Mouse (Mus musculus): ENCODE measurements around the gene Pheta1. TPM values are rescaled to one million over a fixed set of nuclear protein-coding genes. Genes with fewer than 3 reads are reported as not detected.

The Pheta1 gene
- polyA plus RNA-seq, 1 experiment from 2014 or later: 47.8 TPM

DNA sequence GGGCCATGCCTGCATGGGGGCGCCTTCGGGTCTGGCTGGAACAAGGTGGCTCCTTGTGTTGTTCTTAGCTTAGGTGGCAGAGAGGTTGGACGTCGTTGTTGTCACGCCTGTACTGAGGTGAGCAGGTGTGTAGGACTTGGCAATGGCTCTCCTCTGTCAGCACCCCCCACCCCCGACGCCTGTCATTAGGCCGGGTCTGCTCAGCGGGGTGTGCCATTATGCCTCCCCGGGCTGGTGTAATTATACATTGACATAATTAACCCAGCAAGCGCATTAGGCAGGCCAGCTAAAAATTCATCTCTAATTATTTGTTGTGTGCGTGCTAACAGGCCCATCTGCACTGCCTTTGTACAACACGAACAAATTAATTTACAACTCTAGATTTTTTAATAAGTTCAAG lies 40.6 kb downstream of the Pheta1 start:
- H3K4me1 ChIP-seq: peaks cover 24% of the 10 kb centered on the region
- H3K9me3 ChIP-seq: peaks cover 22% of the 10 kb centered on the region; the same call in 1 of the 2 replicates
- H3K4me3 ChIP-seq: no peak overlapping the region
- peaks cover 77% of the 10 kb centered on the region for H3K27me3 ChIP-seq (ENCODE audit: poor library complexity, severe bottlenecking)
- peak; percentile 40 for DNase-seq (ENCODE audit: extremely low spot score, low spot score)
- WGBS: 45% methylated on average over 13 of the region's 13 CpGs
- H3K27ac ChIP-seq: no peak overlapping the region
- peaks cover 17% of the 10 kb centered on the region for H3K36me3 ChIP-seq (replicated peaks)

DNA sequence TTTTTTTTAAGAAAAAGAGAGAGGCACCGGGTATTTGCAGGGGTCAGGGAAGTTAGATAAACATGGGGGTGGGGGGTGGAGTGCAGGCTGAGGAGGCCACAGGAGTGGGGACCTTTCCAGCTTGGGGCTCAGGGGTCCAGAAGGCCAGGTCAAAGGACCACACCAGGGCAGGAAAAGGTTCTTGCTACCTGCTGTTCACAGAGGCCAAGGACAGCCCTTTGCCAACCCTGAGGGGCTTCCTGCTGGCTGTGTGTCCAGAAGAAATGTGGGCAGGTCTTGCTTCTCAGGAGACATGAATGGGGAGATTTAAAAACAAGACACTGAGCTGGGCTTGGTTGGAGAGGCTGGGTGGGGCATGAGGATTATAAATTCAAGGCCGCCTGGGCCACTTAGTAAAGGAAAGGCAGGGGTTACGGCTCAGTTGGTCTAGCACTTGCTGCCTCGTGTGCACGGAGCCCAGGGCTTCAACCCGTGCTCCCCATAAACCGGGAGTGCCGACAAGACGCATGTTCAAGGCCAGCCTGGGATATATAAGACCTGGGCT lies 41.1 kb downstream of the Pheta1 start:
- peaks cover 28% of the 10 kb centered on the region for H3K4me1 ChIP-seq
- peaks cover 17% of the 10 kb centered on the region for H3K36me3 ChIP-seq (replicated peaks)
- H3K4me3 ChIP-seq: no peak overlapping the region; the same call in 1 of the 2 replicates
- peaks cover 76% of the 10 kb centered on the region for H3K27me3 ChIP-seq (ENCODE audit: poor library complexity, severe bottlenecking)
- peak; percentile 43 for DNase-seq (ENCODE audit: extremely low spot score, low spot score)
- peaks cover 22% of the 10 kb centered on the region; the same call in 1 of the 2 replicates for H3K9me3 ChIP-seq
- peak overlapping the region; percentile 69; the same call in 1 of the 2 replicates for H3K27ac ChIP-seq
- 37% methylated on average over 9 of the region's 9 CpGs for WGBS

DNA sequence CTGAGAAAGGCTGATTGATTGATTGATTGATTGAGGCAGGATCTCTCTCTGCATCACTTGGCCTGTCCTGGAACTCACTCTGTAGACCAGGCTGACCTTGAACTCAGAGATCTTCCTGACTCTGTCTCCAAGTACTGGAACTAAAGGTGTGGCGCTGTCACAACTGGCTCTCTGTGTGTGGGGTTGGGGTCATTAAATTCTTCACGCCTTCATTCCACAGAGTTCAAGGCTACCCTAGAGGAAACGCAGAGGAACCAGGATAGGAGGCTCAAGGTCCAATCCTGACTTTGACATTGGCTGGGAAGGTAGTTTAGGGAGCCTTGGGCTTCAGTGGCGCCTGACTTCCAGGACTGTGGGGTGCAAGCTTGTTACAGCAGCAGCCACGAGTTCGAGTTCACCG lies 42.1 kb downstream of the Pheta1 start:
- Histone ChIP-seq H3K27me3 (ENCODE audit: poor library complexity, severe bottlenecking) (peaks cover 71% of the 10 kb centered on the region), H3K4me3 (no peak overlapping the region), H3K36me3 (replicated peaks) (peaks cover 12% of the 10 kb centered on the region), H3K9me3 (peaks cover 18% of the 10 kb centered on the region; the same call in 1 of the 2 replicates), H3K27ac (no peak overlapping the region), H3K4me1 (peaks cover 38% of the 10 kb centered on the region)
- 92% methylated on average over 7 of the region's 7 CpGs for WGBS
- DNase-seq (ENCODE audit: extremely low spot score, low spot score): no peak

DNA sequence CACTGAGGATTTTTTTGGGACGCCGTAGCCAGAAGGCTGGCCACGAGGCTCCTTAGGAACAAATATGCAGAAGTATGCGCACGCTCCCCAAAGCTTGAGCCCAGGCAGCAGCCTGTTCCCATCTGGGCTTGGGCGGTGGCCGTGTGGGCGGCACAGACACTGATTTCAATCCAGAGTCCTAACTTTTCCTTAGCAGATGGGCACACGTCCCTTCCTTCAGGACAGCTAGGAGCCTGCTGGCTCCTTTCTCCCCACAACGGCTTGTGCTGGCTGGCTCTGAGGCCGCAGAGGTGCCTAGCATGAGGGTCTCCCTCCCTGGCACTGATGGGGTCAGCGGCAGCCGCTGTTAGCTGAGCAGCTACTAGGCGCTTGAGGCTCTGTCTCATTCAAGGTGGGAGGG lies 43.5 kb downstream of the Pheta1 start:
- peaks cover 8% of the 10 kb centered on the region; the same call in 1 of the 2 replicates for H3K9me3 ChIP-seq
- H3K4me1 ChIP-seq: peaks cover 39% of the 10 kb centered on the region
- no peak for DNase-seq (ENCODE audit: extremely low spot score, low spot score)
- H3K36me3 ChIP-seq (replicated peaks): no peaks in the 10 kb centered on the region
- no peak overlapping the region for H3K4me3 ChIP-seq
- no peak overlapping the region for H3K27ac ChIP-seq
- 89% methylated on average over 14 of the region's 14 CpGs for WGBS
- peaks cover 58% of the 10 kb centered on the region for H3K27me3 ChIP-seq (ENCODE audit: poor library complexity, severe bottlenecking)

DNA sequence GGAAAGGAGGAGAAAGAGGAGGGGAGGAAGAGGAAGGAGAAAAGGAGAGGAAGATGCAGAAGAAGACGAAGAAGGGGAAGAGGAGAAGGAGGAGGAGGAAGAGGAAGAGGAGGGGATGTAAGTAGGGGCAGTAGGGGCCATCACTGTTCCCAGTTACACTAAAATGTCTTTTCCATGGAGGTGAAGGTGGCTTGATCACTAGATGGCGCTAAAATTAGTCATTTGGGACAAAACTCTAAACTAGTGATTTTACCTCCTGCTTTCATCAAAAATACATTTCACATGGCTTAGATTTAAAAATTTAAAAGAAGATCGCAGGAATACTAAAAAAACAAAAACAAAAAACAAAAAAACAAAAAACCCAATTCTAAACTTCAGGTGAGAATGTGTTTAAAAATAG lies 44.8 kb downstream of the Pheta1 start:
- no peak for DNase-seq (ENCODE audit: extremely low spot score, low spot score)
- Histone ChIP-seq H3K9me3 (no peaks in the 10 kb centered on the region), H3K4me1 (peaks cover 39% of the 10 kb centered on the region), H3K27me3 (ENCODE audit: poor library complexity, severe bottlenecking) (peaks cover 45% of the 10 kb centered on the region), H3K36me3 (replicated peaks) (no peaks in the 10 kb centered on the region), H3K27ac (no peak overlapping the region), H3K4me3 (no peak overlapping the region)
- 39% methylated on average over 3 of the region's 3 CpGs for WGBS

DNA sequence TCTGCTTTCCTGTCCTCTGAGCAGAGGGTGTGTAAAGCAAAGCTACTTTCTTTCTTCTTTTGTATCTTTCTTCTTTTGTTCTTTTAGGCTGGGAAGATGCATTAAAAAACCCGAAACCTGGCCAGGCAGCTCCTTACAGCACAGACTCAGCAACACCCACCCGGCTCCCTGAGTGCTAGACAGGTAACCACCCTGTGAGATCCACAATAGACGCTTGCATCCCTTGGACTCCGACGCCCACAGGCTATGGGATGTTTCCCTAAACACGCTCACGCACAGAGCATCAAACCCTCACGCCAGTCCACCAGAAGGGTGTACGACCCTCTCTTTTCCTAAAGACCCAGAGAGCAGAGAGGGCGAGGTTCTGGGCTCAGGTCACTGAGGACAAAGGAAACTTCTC lies 45.9 kb downstream of the Pheta1 start:
- peaks cover 32% of the 10 kb centered on the region for H3K4me1 ChIP-seq

DNA sequence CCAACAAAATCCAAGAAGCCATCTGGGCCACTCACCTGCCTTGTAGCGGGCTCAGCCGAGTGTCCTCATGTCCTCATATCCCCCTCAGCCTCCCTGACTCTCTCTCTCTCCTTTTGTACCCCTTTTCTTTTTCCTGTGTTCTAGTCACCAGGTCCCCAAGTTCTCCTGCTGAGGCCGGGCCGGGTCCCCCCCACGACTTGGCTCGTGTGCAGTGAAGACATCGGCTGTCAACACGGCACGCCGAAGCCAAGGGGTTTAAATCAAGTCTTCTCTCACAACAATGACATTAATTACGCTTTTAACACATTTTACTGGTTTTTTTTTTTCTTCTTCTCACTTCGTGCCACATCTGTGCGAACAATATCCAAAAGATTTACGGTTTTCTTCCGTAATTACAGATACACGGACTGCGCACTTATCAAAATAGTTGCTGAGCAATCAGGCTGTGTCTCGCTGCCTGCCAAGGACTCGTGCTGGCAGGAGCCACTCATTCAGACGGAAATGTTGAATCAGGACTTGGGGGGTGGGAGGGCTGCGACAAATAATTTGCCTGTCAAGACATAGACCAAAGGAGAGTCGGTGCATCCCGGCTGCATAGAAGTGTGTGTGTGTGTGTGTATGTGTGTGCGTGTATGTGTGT lies 46.5 kb downstream of the Pheta1 start:
- Histone ChIP-seq H3K27me3 (ENCODE audit: poor library complexity, severe bottlenecking) (peaks cover 39% of the 10 kb centered on the region), H3K9me3 (no peaks in the 10 kb centered on the region), H3K36me3 (replicated peaks) (no peaks in the 10 kb centered on the region), H3K4me1 (peaks cover 26% of the 10 kb centered on the region), H3K4me3 (no peak overlapping the region), H3K27ac (peak overlapping the region; percentile 56)
- WGBS: 79% methylated on average over 24 of the region's 24 CpGs
- DNase-seq (ENCODE audit: extremely low spot score, low spot score): no peak

More for the DNA sequence above, 45.9 kb downstream of the Pheta1 start:
- no peak for DNase-seq (ENCODE audit: extremely low spot score, low spot score)
- Histone ChIP-seq H3K27ac (peak overlapping the region; percentile 56), H3K27me3 (ENCODE audit: poor library complexity, severe bottlenecking) (peaks cover 39% of the 10 kb centered on the region), H3K4me3 (no peak overlapping the region), H3K9me3 (no peaks in the 10 kb centered on the region), H3K36me3 (replicated peaks) (no peaks in the 10 kb centered on the region)
- WGBS: 57% methylated on average over 10 of the region's 10 CpGs

DNA sequence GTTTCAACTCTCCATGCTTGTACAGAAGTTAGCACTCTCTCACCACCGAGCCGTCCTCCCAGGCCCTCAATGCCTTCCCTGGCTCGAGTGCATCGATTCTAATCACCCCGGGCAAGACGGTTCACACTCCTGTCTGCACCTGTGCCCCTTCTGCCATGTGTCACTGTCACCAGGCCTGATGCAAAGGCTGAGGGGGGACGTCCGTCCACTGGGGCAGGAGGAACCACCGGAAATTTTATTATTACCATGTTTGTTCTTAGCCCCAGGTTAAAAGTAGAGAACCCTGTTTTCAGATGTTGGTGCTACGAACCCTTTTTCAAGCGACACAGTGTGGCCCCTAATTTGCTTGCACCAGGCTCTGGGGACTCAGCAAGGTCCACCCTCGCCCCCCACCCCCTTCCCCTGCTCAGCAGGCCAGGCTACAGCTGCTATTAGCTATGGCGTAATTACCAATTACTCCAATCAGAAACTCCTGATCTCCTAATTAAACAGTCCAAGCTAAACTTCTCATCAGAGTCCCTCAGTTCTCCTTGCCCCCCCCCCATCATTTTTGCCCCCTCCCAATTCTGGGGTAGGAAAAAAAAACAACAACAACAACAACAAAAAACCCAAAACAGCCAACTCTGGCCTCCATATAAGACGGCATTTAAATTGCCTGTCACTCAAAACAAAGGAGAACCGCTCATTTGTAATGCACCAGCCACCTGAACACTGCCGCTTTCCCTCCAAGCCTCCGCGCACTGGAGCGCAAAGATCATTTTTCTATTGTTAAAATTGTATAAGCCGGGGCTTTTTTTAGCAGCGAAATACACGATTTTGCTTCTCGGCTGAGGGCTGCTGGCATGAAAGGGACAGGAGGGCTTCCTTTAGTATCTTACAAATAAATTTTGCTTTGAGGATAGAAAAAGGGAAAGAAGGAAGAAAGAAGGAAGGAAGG lies 54.3 kb downstream of the Pheta1 start:
- peak overlapping the region; percentile 3; the same call in 1 of the 2 replicates for H3K4me3 ChIP-seq
- H3K36me3 ChIP-seq (replicated peaks): no peaks in the 10 kb centered on the region
- 43% methylated on average over 23 of the region's 23 CpGs for WGBS
- no peaks in the 10 kb centered on the region for H3K9me3 ChIP-seq
- no peak for DNase-seq (ENCODE audit: extremely low spot score, low spot score)
- peak overlapping the region; percentile 74 for H3K27ac ChIP-seq
- H3K4me1 ChIP-seq: peaks cover 39% of the 10 kb centered on the region
- H3K27me3 ChIP-seq (ENCODE audit: poor library complexity, severe bottlenecking): no peaks in the 10 kb centered on the region; the same call in 1 of the 2 replicates

Small RNA genes lying within 50 kb of the gene (microRNA-seq; reads per million reads assigned to microRNA genes)
- gene Mir7031: not detected

Other genes starting within 250 kb of the Pheta1 start
- gene Acad12, start 230.0 kb upstream of the Pheta1 start, polyA plus RNA-seq (2016; fragmentation: Nextera tagmentation; extraction: Ambion mirVana): 2.7 and 3.0 TPM in 2 replicates
- 2.0 TPM in 2 replicates for gene Acad10, start 188.5 kb upstream of the Pheta1 start, polyA plus RNA-seq (2016; fragmentation: Nextera tagmentation; extraction: Ambion mirVana)
- gene Brap, start 188.4 kb upstream of the Pheta1 start, polyA plus RNA-seq (2016; fragmentation: Nextera tagmentation; extraction: Ambion mirVana): 33.9 and 39.7 TPM in 2 replicates
- gene Atxn2, start 137.6 kb upstream of the Pheta1 start, polyA plus RNA-seq (2016; fragmentation: Nextera tagmentation; extraction: Ambion mirVana): 41.0 and 41.1 TPM in 2 replicates
- gene Sh2b3, start 11.3 kb upstream of the Pheta1 start, polyA plus RNA-seq (2016; fragmentation: Nextera tagmentation; extraction: Ambion mirVana): 5.4 and 5.5 TPM in 2 replicates
- gene Cux2, start 201.1 kb downstream of the Pheta1 start, polyA plus RNA-seq (2016; fragmentation: Nextera tagmentation; extraction: Ambion mirVana): 5.0 and 6.5 TPM in 2 replicates

Data from forebrain, embryonic 10.5 days (tissue).